Mouse (Mus musculus): ENCODE results near the gene Dnah17. TPM values are rescaled to one million over a fixed set of nuclear protein-coding genes. Genes with fewer than 3 reads are reported as not detected.

The Dnah17 gene
- polyA plus RNA-seq, 1 experiment from 2014 or later: 0.14 TPM

Small RNAs within 50 kb of the gene (microRNA-seq; reads per million reads assigned to microRNA genes)
- not detected for gene Mir6933

Other genes with a start within 250 kb of the Dnah17 start
- gene Socs3, start 160.6 kb downstream of the Dnah17 start, polyA plus RNA-seq (2014; fragmentation: Nextera tagmentation; extraction: Ambion mirVana): 8.1 and 8.7 TPM in 2 replicates
- 31.6 and 33.8 TPM in 2 replicates for gene Pgs1, start 144.3 kb downstream of the Dnah17 start, polyA plus RNA-seq (2014; fragmentation: Nextera tagmentation; extraction: Ambion mirVana)
- gene Cyth1, start 118.0 kb upstream of the Dnah17 start, polyA plus RNA-seq (2014; fragmentation: Nextera tagmentation; extraction: Ambion mirVana): 8.3 and 9.3 TPM in 2 replicates
- 18.1 and 18.8 TPM in 2 replicates for gene Usp36, start 159.6 kb upstream of the Dnah17 start, polyA plus RNA-seq (2014; fragmentation: Nextera tagmentation; extraction: Ambion mirVana)
- 0.61 and 0.69 TPM in 2 replicates for gene Cep295nl, start 211.9 kb upstream of the Dnah17 start, polyA plus RNA-seq (2014; fragmentation: Nextera tagmentation; extraction: Ambion mirVana)
- gene Timp2, start 225.1 kb upstream of the Dnah17 start, polyA plus RNA-seq (2014; fragmentation: Nextera tagmentation; extraction: Ambion mirVana): 80.9 and 83.9 TPM in 2 replicates